Mouse (Mus musculus) megakaryocyte-erythroid progenitor cell, adult 5-6 weeks (primary cell): Measurements from ENCODE around the gene Gabbr2. TPM values are rescaled to one million over a fixed set of nuclear protein-coding genes. Genes with fewer than 3 reads are reported as not detected.

ENCODE experiments used
- ATAC-seq: replicated peaks from 2 replicates; pipeline ENCODE4 v1.8.0; 2016; ENCODE audit warnings: mild to moderate bottlenecking, inconsistent platforms; ENCODE audit not compliant: severe bottlenecking, poor library complexity, low FRiP score, low TSS enrichment
- total RNA-seq, 2 experiments: library from RNA; stranded (forward) in 1 of 2; stranded (reverse) in 1 of 2; fragments of 200-1000, 215-1000 nt in 1 of 2; fragments of >200 nt in 1 of 2; fragmentation: Nextera tagmentation in 1 of 2; gene quantifications; 2 replicates each; pipeline ENCODE4 v1.2.3; 2014 to 2017

Gabbr2 gene
- total RNA-seq, 2 experiments from 2014 or later = not detected

DNA sequence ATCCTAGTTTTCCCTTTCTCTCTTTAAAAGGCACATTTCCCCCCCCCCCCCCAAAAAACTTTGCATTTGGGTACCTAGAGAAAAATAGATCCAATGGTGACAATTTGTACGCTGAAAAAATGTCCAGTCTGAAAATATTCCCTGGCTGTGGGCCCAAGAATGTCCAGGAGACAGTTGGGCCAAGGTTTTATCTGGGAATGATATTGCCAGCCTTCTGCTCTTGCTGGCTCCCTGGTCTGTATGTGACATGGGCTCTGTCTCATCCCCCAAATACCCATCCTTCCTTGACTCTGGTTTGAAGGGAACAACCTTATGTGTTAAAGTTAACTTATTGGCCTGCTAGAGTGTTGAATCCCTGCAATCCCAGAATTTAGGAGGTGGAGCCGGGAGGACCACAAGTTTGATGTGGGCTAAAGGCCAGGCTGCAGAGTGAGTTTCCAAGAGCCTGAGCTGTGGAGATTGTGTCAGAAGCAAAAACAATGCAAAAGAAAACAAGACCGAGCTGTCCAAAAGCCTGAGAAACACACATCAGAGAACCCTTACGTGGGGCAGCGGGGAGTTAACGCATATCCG, 247.0 kb downstream of the Gabbr2 start:
- no peak for ATAC-seq

- ATAC-seq = no peak
These were observed 249.1 kb downstream of the Gabbr2 start for GRCm38 (mm10) chr4:46742601-46743000.

GRCm38 (mm10) chr4:46736910-46737511, 254.7 kb downstream of the Gabbr2 start:
- ATAC-seq = 0 out of 2 replicates have a peak, but pooled peaks have one; percentile 12

DNA sequence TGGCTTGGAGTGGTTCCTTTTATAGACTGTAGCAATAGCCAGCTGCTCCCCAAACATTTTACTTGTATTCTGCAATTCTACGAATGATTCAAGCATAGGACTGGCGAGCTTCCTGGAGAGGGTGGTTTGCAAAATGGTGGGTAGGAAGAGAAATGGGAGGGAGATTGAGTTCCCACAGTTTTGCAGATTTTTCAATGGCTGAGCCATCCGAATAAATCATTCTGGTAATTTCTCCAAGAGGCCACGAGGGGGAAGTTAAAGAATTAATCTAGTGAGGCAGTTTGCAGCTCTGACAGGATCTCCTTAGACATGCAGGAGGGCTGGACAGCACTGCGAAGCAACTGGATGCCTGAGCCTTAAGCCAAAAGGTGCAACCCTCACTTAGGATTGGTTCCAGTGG, 256.8 kb downstream of the Gabbr2 start:
- ATAC-seq = no peak

GRCm38 (mm10) chr4:46731590-46731989, 260.1 kb downstream of the Gabbr2 start:
- ATAC-seq = no peak

GRCm38 (mm10) chr4:46729306-46730042, 262.2 kb downstream of the Gabbr2 start:
- no peak for ATAC-seq

- ATAC-seq = no peak
These were observed 263.4 kb downstream of the Gabbr2 start for GRCm38 (mm10) chr4:46728231-46728630.

DNA sequence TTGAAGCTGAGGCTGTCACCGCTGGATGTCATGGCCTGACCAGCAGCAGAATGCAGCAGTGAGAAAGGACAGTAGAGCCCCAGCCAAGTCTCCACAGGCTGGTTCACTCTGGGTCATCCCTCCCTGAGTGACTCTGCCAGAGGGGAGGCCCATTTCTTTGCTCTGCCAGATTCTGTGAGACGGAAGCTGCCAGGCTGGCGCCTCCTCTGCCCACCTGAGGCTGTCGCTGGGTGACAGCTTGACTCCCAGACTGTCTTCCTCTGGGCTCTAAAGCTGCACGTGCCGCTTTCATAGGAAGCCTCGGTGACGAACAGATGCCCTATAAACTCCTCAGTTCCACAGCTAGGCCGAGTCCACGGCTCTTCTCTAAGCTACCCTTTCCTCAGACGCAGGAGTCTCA, 264.5 kb downstream of the Gabbr2 start:
- ATAC-seq = no peak

GRCm38 (mm10) chr4:46720821-46721557, 270.7 kb downstream of the Gabbr2 start:
- ATAC-seq = peak; percentile 40; the same call in 1 of the 2 replicates

- no peak for ATAC-seq
These were observed 271.6 kb downstream of the Gabbr2 start for GRCm38 (mm10) chr4:46720070-46720469.

DNA sequence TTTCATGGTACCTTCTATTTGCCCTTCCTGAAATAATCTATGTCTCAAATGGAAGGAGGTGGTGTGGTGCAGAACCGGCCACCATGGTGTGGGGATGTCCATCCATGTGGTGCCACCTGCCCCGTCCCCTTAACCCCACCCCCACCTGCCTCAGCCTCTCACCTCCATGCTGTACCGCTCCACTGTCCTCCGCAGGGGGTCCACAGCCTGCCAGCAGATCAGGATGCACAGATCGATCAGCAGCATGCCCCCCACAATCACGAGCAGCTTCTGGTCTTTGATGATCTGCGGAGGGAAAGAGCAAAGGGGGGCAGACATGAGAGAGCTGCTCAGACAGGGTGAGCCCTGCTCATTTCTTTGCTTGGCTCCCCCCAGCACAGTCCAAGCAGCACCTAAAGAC, 273.0 kb downstream of the Gabbr2 start:
- no peak for ATAC-seq

DNA sequence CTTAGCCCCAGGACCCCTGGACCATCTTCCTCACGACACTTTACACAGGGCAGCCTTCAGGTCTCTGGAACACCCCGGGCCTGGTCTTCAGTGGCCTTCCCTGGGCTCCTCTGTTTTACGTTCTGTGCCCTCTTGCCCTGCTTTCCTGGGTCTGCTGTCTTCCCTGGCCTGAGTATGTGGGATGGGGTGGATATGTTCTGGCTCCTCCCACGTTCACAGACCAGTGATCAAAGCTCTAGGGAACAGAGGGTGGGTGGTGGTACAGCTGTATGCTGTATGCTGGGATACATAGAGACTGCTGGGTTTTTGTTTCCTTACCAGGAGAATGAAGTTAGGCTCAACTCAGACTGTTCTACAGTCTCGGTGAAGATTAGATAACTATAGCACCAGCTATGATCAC, 274.5 kb downstream of the Gabbr2 start:
- ATAC-seq = no peak

GRCm38 (mm10) chr4:46716361-46716760, 275.3 kb downstream of the Gabbr2 start:
- ATAC-seq = no peak

DNA sequence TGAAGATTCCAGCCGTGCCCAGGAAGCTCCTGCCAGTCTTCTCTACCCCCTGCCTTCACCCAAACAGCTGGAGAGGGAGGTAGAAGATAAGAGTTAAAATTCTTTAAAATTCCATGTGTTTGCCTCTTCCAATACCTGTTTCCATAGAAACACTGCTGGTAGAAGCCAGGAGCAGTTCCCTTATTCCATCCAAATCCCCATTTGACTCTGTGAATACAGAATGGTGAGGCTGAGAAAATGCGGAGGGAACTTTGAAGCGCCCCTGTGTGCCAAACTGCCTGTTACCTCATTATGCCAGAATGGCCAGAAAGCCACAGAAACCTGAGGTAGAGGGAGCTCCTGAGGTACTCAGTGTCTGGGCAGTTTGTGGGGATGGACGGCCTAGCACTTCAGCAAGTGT, 281.1 kb downstream of the Gabbr2 start:
- ATAC-seq = no peak

DNA sequence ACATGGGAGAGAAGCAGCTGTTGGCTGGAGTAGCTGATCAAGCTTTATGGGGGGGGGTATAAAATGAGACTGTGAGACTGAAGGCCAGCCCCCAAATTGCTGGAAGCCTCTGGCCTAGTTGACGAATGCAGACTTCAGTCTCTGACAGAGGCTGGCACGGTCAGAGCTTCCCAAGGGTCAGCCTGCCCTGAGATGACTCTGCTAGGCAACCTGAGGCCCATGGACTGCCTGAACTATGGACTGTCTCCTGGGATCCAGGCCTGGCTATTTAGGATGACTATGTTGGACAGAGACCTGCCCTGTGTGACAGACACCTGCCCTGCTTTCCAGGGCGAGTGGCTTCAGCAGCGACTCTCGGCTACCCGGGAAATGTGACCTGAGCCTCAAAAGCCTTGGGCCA, 281.7 kb downstream of the Gabbr2 start:
- ATAC-seq = no peak

- no peak for ATAC-seq
These were observed 282.2 kb downstream of the Gabbr2 start for GRCm38 (mm10) chr4:46709492-46709891.

- ATAC-seq = peak; percentile 47; the same call in 1 of the 2 replicates
These were observed 285.9 kb downstream of the Gabbr2 start for GRCm38 (mm10) chr4:46705739-46706138.

DNA sequence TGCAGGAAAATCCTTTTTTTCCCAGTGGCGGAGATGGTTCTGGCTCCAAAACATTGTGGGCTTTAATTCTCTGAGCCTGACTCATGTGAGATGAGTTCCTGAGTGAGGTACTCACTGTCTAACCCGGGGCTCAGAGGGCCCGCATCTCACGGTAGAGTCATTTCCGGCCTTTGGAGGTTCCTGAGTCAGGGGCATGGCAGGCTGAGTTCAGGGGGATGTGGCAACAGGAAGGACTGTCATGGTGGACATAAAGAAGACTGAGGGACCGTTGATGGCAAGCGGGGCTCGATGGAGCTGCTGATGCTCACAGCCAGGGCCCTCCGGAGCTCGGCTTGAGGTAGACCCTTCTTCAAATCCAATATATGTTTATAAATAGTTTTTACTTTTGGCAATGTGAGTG, 288.5 kb downstream of the Gabbr2 start:
- ATAC-seq = no peak

- ATAC-seq = peak; percentile 86
These were observed 291.4 kb downstream of the Gabbr2 start for GRCm38 (mm10) chr4:46700223-46700651.

DNA sequence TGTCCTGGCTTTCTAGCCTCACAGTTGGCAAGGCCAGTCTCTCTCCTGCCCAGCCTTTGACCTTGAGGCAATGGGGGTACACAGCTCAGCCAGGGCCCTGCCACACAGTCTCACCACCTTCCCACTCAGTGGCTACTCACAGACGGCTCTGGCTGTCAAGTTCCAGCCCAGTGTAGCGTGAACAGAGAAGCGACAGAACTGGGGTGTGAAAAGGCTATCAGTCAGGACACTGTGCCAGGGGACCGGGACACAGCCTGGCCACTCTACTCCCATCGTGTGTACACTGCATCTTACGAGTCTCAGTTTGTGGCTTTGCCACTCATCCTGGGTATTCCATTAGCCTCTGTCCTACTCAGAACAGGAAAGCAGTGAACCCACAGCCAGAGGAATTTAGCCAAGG, 295.2 kb downstream of the Gabbr2 start:
- ATAC-seq = no peak
